Mouse (Mus musculus) spleen, postnatal 0 days (tissue): Measurements from ENCODE around the gene Psmd13. TPM values are rescaled to one million over a fixed set of nuclear protein-coding genes. Genes with fewer than 3 reads are reported as not detected.

Experiments used
- polyA plus RNA-seq: library from polyadenylated mRNA; unstranded; fragments of >200 nt; fragmentation: Nextera tagmentation; extraction: Ambion mirVana; gene quantifications from 2 replicates; pipeline ENCODE4 v1.2.1, GENCODE M21; 2015

Gene Psmd13
- 159 and 163 TPM in 2 replicates for polyA plus RNA-seq

GRCm38 (mm10) chr7:140881696-140882468 lies at the start of gene Psmd13, which contains the start of gene Sirt3:
TSS of gene Psmd13 (plus strand) at chr7:140881968.
TSS of gene Sirt3 (minus strand) at chr7:140882309.

GRCm38 (mm10) chr7:140834968-140835757 lies 46.6 kb upstream of the Psmd13 start, which contains the start of gene Urah:
TSS of gene Urah (plus strand) at chr7:140835018.

GRCm38 (mm10) chr7:140844905-140845665 lies 36.7 kb upstream of the Psmd13 start, which contains the start of gene Scgb1c1:
TSS of gene Scgb1c1 (plus strand) at chr7:140845547.

GRCm38 (mm10) chr7:140847755-140848580 lies 33.8 kb upstream of the Psmd13 start, which contains the start of gene Odf3:
TSS of gene Odf3 (plus strand) at chr7:140847805.

GRCm38 (mm10) chr7:140855860-140856784 lies 25.6 kb upstream of the Psmd13 start, which contains the start of gene Gm45785:
TSS of gene Gm45785 (minus strand) at chr7:140856331.

GRCm38 (mm10) chr7:140856785-140857549 lies 24.8 kb upstream of the Psmd13 start, which contains the start of gene Ric8a:
TSS of gene Ric8a (plus strand) at chr7:140856957.

GRCm38 (mm10) chr7:140857550-140858505 lies 23.9 kb upstream of the Psmd13 start, which contains the start of gene Bet1l:
TSS of gene Bet1l (minus strand) at chr7:140857577.

GRCm38 (mm10) chr7:140900220-140900619 lies 18.5 kb downstream of the Psmd13 start, which contains the start of gene Cox8b:
TSS of gene Cox8b (minus strand) at chr7:140900446.

GRCm38 (mm10) chr7:140920418-140921029 lies 38.8 kb downstream of the Psmd13 start, which contains the start of gene Nlrp6:
TSS of gene Nlrp6 (plus strand) at chr7:140920902.

GRCm38 (mm10) chr7:140941222-140942051 lies 59.7 kb downstream of the Psmd13 start, which contains the start of gene Pgghg:
TSS of gene Pgghg (plus strand) at chr7:140941391.

Other genes with a start within 250 kb of the Psmd13 start
- gene Olfr53, start 235.5 kb upstream of the Psmd13 start, polyA plus RNA-seq, result not detected in 2 replicates
- gene Olfr539, start 222.0 kb upstream of the Psmd13 start, polyA plus RNA-seq, result not detected in 2 replicates
- gene Olfr45, start 200.0 kb upstream of the Psmd13 start, polyA plus RNA-seq, result not detected in 2 replicates
- gene Olfr541, start 184.7 kb upstream of the Psmd13 start, polyA plus RNA-seq, result not detected in 2 replicates
- 0.19 and 0.23 TPM in 2 replicates for gene Cyp2e1, start 118.2 kb upstream of the Psmd13 start, polyA plus RNA-seq
- 0.16 TPM in 1 of 2 replicates, not detected in the other for gene Syce1, start 94.1 kb upstream of the Psmd13 start, polyA plus RNA-seq
- 0.13 TPM in 2 replicates for gene Zfp941, start 59.8 kb upstream of the Psmd13 start, polyA plus RNA-seq
- gene Urah, start 47.0 kb upstream of the Psmd13 start, polyA plus RNA-seq, result 0.18 TPM in 1 of 2 replicates, not detected in the other
- gene Scgb1c1, start 36.4 kb upstream of the Psmd13 start, polyA plus RNA-seq, result not detected in 2 replicates
- gene Odf3, start 34.2 kb upstream of the Psmd13 start, polyA plus RNA-seq, result 0.12 and 0.16 TPM in 2 replicates
- gene Gm45785, start 25.6 kb upstream of the Psmd13 start, polyA plus RNA-seq, result not detected in 2 replicates
- gene Ric8a, start 25.0 kb upstream of the Psmd13 start, polyA plus RNA-seq, result 31.8 and 36.1 TPM in 2 replicates
- gene Bet1l, start 24.4 kb upstream of the Psmd13 start, polyA plus RNA-seq, result 32.7 and 38.1 TPM in 2 replicates
- 21.7 and 24.0 TPM in 2 replicates for gene Sirt3, start 341 bp downstream of the Psmd13 start, polyA plus RNA-seq
- 0.55 and 1.2 TPM in 2 replicates for gene Cox8b, start 18.5 kb downstream of the Psmd13 start, polyA plus RNA-seq
- gene Nlrp6, start 38.9 kb downstream of the Psmd13 start, polyA plus RNA-seq, result 0.08 TPM in 2 replicates
- gene Pgghg, start 59.4 kb downstream of the Psmd13 start, polyA plus RNA-seq, result 6.2 and 8.2 TPM in 2 replicates
- 0.97 and 1.4 TPM in 2 replicates for gene Ifitm5, start 68.3 kb downstream of the Psmd13 start, polyA plus RNA-seq
- gene Gm45717, start 74.0 kb downstream of the Psmd13 start, polyA plus RNA-seq, result 0.40 TPM in 1 of 2 replicates, not detected in the other
- 630 and 797 TPM in 2 replicates for gene Ifitm2, start 74.0 kb downstream of the Psmd13 start, polyA plus RNA-seq
- 143 and 182 TPM in 2 replicates for gene Ifitm1, start 85.3 kb downstream of the Psmd13 start, polyA plus RNA-seq
- 384 and 520 TPM in 2 replicates for gene Ifitm3, start 128.8 kb downstream of the Psmd13 start, polyA plus RNA-seq
- 94.2 and 145 TPM in 2 replicates for gene Ifitm6, start 136.0 kb downstream of the Psmd13 start, polyA plus RNA-seq
- not detected in 2 replicates for gene Gm17387, start 147.2 kb downstream of the Psmd13 start, polyA plus RNA-seq
- gene B4galnt4, start 179.1 kb downstream of the Psmd13 start, polyA plus RNA-seq, result 0.29 and 0.49 TPM in 2 replicates
- gene Pkp3, start 196.2 kb downstream of the Psmd13 start, polyA plus RNA-seq, result 2.2 and 3.6 TPM in 2 replicates
- 8.6 and 9.9 TPM in 2 replicates for gene Sigirr, start 218.6 kb downstream of the Psmd13 start, polyA plus RNA-seq
- gene Ano9, start 235.8 kb downstream of the Psmd13 start, polyA plus RNA-seq, result 0.29 and 0.60 TPM in 2 replicates
- gene Ptdss2, start 240.4 kb downstream of the Psmd13 start, polyA plus RNA-seq, result 137 and 167 TPM in 2 replicates